Mouse (Mus musculus): Measurements from ENCODE around the gene Fcer1a.

DNA sequence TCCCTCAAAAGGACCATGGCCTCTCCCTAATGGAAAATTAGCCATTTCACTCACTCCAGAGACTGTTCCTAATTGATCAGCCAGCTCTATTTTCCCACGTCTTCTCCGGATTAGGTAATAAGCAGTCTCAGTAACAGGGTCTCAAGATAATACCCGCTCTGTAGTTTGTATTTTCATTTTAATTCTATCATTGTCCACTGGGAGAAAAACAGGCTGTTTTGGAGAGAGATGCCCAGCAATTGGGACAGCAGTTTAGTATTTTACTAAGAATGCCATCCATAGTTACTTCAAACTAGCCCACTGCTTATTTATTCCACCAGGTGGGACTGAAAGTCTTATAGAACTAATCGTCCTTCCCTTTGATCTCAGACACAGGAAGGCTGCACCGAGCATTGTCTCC is 29.5 kb downstream of the Fcer1a start, which contains the start of gene Olfr218:
- TF ChIP-seq CTCF (IDR thresholded peaks at IDR 0.05): no peak
- no peak for TF ChIP-seq EP300 (IDR thresholded peaks at IDR 0.05)

Measured in lung, postnatal 0 days (tissue).